Mouse (Mus musculus) CH12.LX (cell line): ENCODE results near the gene Cd151. TPM values are rescaled to one million over a fixed set of nuclear protein-coding genes. Genes with fewer than 3 reads are reported as not detected.

Source experiments
- DNase-seq: peaks from one replicate; pipeline ENCODE4 v3.0.0-alpha.2; 2013; ENCODE audit errors: extremely low read depth
- H3K27ac ChIP-seq: 2 replicates; pipeline ENCODE4 v1.5.1; 2012; ENCODE audit warnings: low read depth, mild to moderate bottlenecking, control low read depth, moderate library complexity; ENCODE audit not compliant: insufficient read depth
- H3K27me3 ChIP-seq: replicated peaks from 2 replicates; pipeline ENCODE3; 2012; ENCODE audit warnings: inconsistent platforms
- H3K36me3 ChIP-seq, 2 experiments: replicated peaks in 1 of 2; 2 replicates each; pipeline versions ENCODE3 to v1.6.1; 2012; ENCODE audit warnings: inconsistent platforms in 1 of 2, low read length in 1 of 2, mild to moderate bottlenecking in 1 of 2, mixed read lengths in 1 of 2, moderate library complexity in 1 of 2; ENCODE audit not compliant: control insufficient read depth in 1 of 2, insufficient read depth in 1 of 2
- H3K4me1 ChIP-seq, 2 experiments: 2 replicates each; pipeline ENCODE4 v1.6.1; 2012; ENCODE audit warnings: inconsistent platforms in 1 of 2, moderate library complexity in 1 of 2; ENCODE audit not compliant: insufficient read depth in 2 of 2, control insufficient read depth in 1 of 2
- H3K4me2 ChIP-seq: 2 replicates; pipeline ENCODE4 v1.6.1; 2012; ENCODE audit warnings: low read depth, mild to moderate bottlenecking, control low read depth; ENCODE audit not compliant: poor library complexity, insufficient read depth, severe bottlenecking
- H3K4me3 ChIP-seq, 3 experiments: fragments of 150-350 bp in 1 of 3; sonication (generic) in 1 of 3; replicated peaks in 1 of 3; 2 replicates each; pipeline versions ENCODE3 to v1.5.1; 2011 to 2012; ENCODE audit warnings: low read depth in 2 of 3, low read length in 2 of 3, mild to moderate bottlenecking in 2 of 3, moderate library complexity in 2 of 3, control low read depth in 1 of 3, improper control_type of control experiment in 1 of 3, inconsistent platforms in 1 of 3, mixed read lengths in 1 of 3; ENCODE audit not compliant: poor library complexity in 1 of 3
- H3K79me2 ChIP-seq: replicated peaks from 2 replicates; pipeline ENCODE4 v1.6.1; 2012; ENCODE audit warnings: mild to moderate bottlenecking, moderate library complexity; ENCODE audit not compliant: control insufficient read depth, poor library complexity, insufficient read depth, severe bottlenecking; ENCODE audit errors: extremely low read depth
- H3K9ac ChIP-seq: 2 replicates; pipeline ENCODE4 v1.6.1; 2012; ENCODE audit warnings: low read depth, mild to moderate bottlenecking, control low read depth, moderate library complexity; ENCODE audit not compliant: insufficient read depth
- H3K9me3 ChIP-seq: replicated peaks from 2 replicates; pipeline ENCODE3; 2012; ENCODE audit warnings: low read length, inconsistent platforms, mixed read lengths
- BHLHE40 ChIP-seq: IDR thresholded peaks from 2 replicates; pipeline ENCODE4 v1.6.1; 2011; ENCODE audit warnings: mild to moderate bottlenecking, low read depth, low read length, improper control_type of control experiment
- CHD2 ChIP-seq: IDR thresholded peaks from 2 replicates; pipeline ENCODE4 v1.6.1; 2011; ENCODE audit warnings: low read length, improper control_type of control experiment
- CTCF ChIP-seq, 2 experiments: IDR thresholded peaks in 1 of 2; conservative IDR thresholded peaks in 1 of 2; 2 replicates each; pipeline ENCODE4 v1.5.1; 2011 to 2012; ENCODE audit warnings: low read depth in 2 of 2, low read length in 2 of 2, improper control_type of control experiment in 1 of 2, inconsistent platforms in 1 of 2, mild to moderate bottlenecking in 1 of 2, moderate library complexity in 1 of 2
- E2F4 ChIP-seq: IDR thresholded peaks from 2 replicates; pipeline ENCODE4 v1.6.1; 2011; ENCODE audit warnings: low read depth, low read length, improper control_type of control experiment; ENCODE audit not compliant: insufficient replicate concordance
- ELF1 ChIP-seq: IDR thresholded peaks from 2 replicates; pipeline ENCODE4 v1.6.1; 2014; ENCODE audit warnings: low read depth, mild to moderate bottlenecking, inconsistent platforms, low read length, improper control_type of control experiment
- EP300 ChIP-seq: IDR thresholded peaks from 2 replicates; pipeline ENCODE4 v1.6.1; 2011; ENCODE audit warnings: low read length, improper control_type of control experiment
- GABPA ChIP-seq: IDR thresholded peaks from 2 replicates; pipeline ENCODE4 v1.6.1; 2012; ENCODE audit warnings: low read depth, low read length, improper control_type of control experiment, inconsistent platforms; ENCODE audit not compliant: insufficient replicate concordance
- IRF4 ChIP-seq: IDR thresholded peaks from 2 replicates; pipeline ENCODE4 v1.6.1; 2014; ENCODE audit warnings: low read depth, mild to moderate bottlenecking, inconsistent platforms, low read length, improper control_type of control experiment
- JUN ChIP-seq: IDR thresholded peaks from 2 replicates; pipeline ENCODE4 v1.6.1; 2011; ENCODE audit warnings: low read depth, mild to moderate bottlenecking, low read length, improper control_type of control experiment, moderate library complexity; ENCODE audit not compliant: insufficient read depth
- KAT2A ChIP-seq: IDR thresholded peaks from 2 replicates; pipeline ENCODE4 v1.6.1; 2012; ENCODE audit warnings: low read length, improper control_type of control experiment, inconsistent platforms; ENCODE audit not compliant: insufficient replicate concordance
- MAFK ChIP-seq: IDR thresholded peaks from 2 replicates; pipeline ENCODE4 v1.6.1; 2011; ENCODE audit warnings: low read length, improper control_type of control experiment; ENCODE audit not compliant: insufficient replicate concordance
- MAX ChIP-seq: IDR thresholded peaks from 2 replicates; pipeline ENCODE4 v1.6.1; 2011; ENCODE audit warnings: low read length, improper control_type of control experiment
- MAZ ChIP-seq: IDR thresholded peaks from 2 replicates; pipeline ENCODE4 v1.6.1; 2012; ENCODE audit warnings: low read depth, mild to moderate bottlenecking, inconsistent platforms, low read length, improper control_type of control experiment, moderate library complexity
- MEF2A ChIP-seq: IDR thresholded peaks from 2 replicates; pipeline ENCODE4 v1.6.1; 2014; ENCODE audit warnings: low read depth, mild to moderate bottlenecking, inconsistent platforms, low read length, improper control_type of control experiment, borderline replicate concordance
- MYC ChIP-seq: IDR thresholded peaks from 2 replicates; pipeline ENCODE4 v1.6.1; 2011; ENCODE audit warnings: low read depth, mild to moderate bottlenecking, improper control_type of control experiment, low read length
- NELFE ChIP-seq: IDR thresholded peaks from 2 replicates; pipeline ENCODE4 v1.6.1; 2011; ENCODE audit warnings: low read depth, low read length, improper control_type of control experiment
- NRF1 ChIP-seq: IDR thresholded peaks from 2 replicates; pipeline ENCODE4 v1.6.1; 2014; ENCODE audit warnings: low read depth, mild to moderate bottlenecking, inconsistent platforms, low read length, improper control_type of control experiment, moderate library complexity
- PAX5 ChIP-seq: IDR thresholded peaks from 2 replicates; pipeline ENCODE4 v1.6.1; 2012; ENCODE audit warnings: low read length, inconsistent platforms, mixed read lengths
- POLR2A ChIP-seq: IDR thresholded peaks from 2 replicates; pipeline ENCODE4 v1.6.1; 2011; ENCODE audit warnings: low read depth, mild to moderate bottlenecking, improper control_type of control experiment, low read length
- POLR2AphosphoS2 ChIP-seq: IDR thresholded peaks from 2 replicates; pipeline ENCODE4 v1.6.1; 2011; ENCODE audit warnings: low read depth, low read length, improper control_type of control experiment
- RAD21 ChIP-seq: IDR thresholded peaks from 2 replicates; pipeline ENCODE4 v1.6.1; 2011; ENCODE audit warnings: low read depth, mild to moderate bottlenecking, low read length, improper control_type of control experiment, moderate library complexity
- SIN3A ChIP-seq: IDR thresholded peaks from 2 replicates; pipeline ENCODE4 v1.6.1; 2012; ENCODE audit warnings: low read length, improper control_type of control experiment, inconsistent platforms
- SMC3 ChIP-seq: IDR thresholded peaks from 2 replicates; pipeline ENCODE4 v1.6.1; 2011; ENCODE audit warnings: low read depth, low read length, improper control_type of control experiment
- TBP ChIP-seq: conservative IDR thresholded peaks from 2 replicates; pipeline ENCODE4 v1.6.1; 2011; ENCODE audit warnings: low read depth, low read length, improper control_type of control experiment
- TCF12 ChIP-seq: IDR thresholded peaks from 2 replicates; pipeline ENCODE4 v1.6.1; 2014; ENCODE audit warnings: low read depth, mild to moderate bottlenecking, inconsistent platforms, low read length, improper control_type of control experiment
- UBTF ChIP-seq: IDR thresholded peaks from 2 replicates; pipeline ENCODE4 v1.6.1; 2012; ENCODE audit warnings: low read depth, mild to moderate bottlenecking, inconsistent platforms, low read length, improper control_type of control experiment, moderate library complexity
- USF1 ChIP-seq: IDR thresholded peaks from 2 replicates; pipeline ENCODE4 v1.6.1; 2014; ENCODE audit warnings: low read depth, mild to moderate bottlenecking, inconsistent platforms, low read length, improper control_type of control experiment
- USF2 ChIP-seq: conservative IDR thresholded peaks from 2 replicates; pipeline ENCODE4 v1.6.1; 2011; ENCODE audit warnings: low read depth, low read length, improper control_type of control experiment
- ZC3H11A ChIP-seq: IDR thresholded peaks from 2 replicates; pipeline ENCODE4 v1.6.1; 2012; ENCODE audit warnings: low read depth, mild to moderate bottlenecking, inconsistent platforms, low read length, improper control_type of control experiment
- ZKSCAN1 ChIP-seq: IDR thresholded peaks from 2 replicates; pipeline ENCODE4 v1.6.1; 2012; ENCODE audit warnings: low read depth, inconsistent platforms, low read length, improper control_type of control experiment, borderline replicate concordance
- dilution Hi-C: fragments of 300-500 bp; cut with MboI; formaldehyde crosslinking; loops from 2 replicates; pipeline ENCODE4 v1.14.3; 2020; ENCODE audit warnings: low sequenced_read_pairs; ENCODE audit not compliant: extremely low pct_unique_long_range_greater_than_20kb, extremely low pct_ligation_motif_present
- in situ Hi-C: fragments of 300-500 bp; cut with MboI; formaldehyde crosslinking; loops from 3 replicates; pipeline ENCODE4 v1.14.3; 2019; ENCODE audit warnings: low sequenced_read_pairs, low pct_ligation_motif_present, low pct_unique_long_range_greater_than_20kb, mixed read lengths
- polyA plus RNA-seq: library from polyadenylated mRNA; unstranded; fragments of >175 nt; gene quantifications from 2 replicates; pipeline ENCODE4 v1.2.1, GENCODE M21; 2012; ENCODE audit warnings: low read depth; ENCODE audit not compliant: insufficient read length
- total RNA-seq, 2 experiments: library from RNA; depleted of rRNA; stranded (reverse); fragments of 300-350 nt in 1 of 2; fragments of >200 nt in 1 of 2; gene quantifications; 2 replicates each; pipeline ENCODE4 v1.2.3; 2012 to 2014

Gene Cd151
- total and polyA plus RNA-seq, 3 experiments = 10.6 to 21.1 (median 14.9) TPM

GRCm38 (mm10) chr7:141453636-141454035, 13.6 kb upstream of the Cd151 start:
- TF ChIP-seq CTCF (conservative IDR thresholded peaks at IDR 0.05 in 1 of 2, IDR thresholded peaks at IDR 0.05 in 1 of 2; ENCODE audit: low read depth in 2 of 2, low read length in 2 of 2) (no peak), E2F4 (no peak), USF1 (no peak), USF2 (no peak), MAFK (no peak), CHD2 (no peak), NELFE (no peak), TBP (no peak), PAX5 (no peak), EP300 (no peak), GABPA (no peak), MEF2A (no peak)
- H3K79me2 ChIP-seq = peaks cover 9% of the 10 kb centered on the region
- dilution Hi-C loops = no loop called here
- H3K36me3 ChIP-seq = peaks cover 40 to 53% of the 10 kb centered on the region in 2 experiments
- H3K9ac ChIP-seq = no peak overlapping the region
- peaks cover 12 to 49% of the 10 kb centered on the region in 2 experiments for H3K4me1 ChIP-seq
- no peaks in the 10 kb centered on the region for H3K9me3 ChIP-seq
- no peak overlapping the region for H3K27ac ChIP-seq
- no peak for DNase-seq
- no peak overlapping the region for H3K4me3 ChIP-seq
- H3K4me2 ChIP-seq = no peak overlapping the region
- no peaks in the 10 kb centered on the region for H3K27me3 ChIP-seq
- in situ Hi-C loops = loop anchor here (5.0 kb wide), 1 partner anchor 41 kb away; the partner anchor contains the start of gene Gatd1

DNA sequence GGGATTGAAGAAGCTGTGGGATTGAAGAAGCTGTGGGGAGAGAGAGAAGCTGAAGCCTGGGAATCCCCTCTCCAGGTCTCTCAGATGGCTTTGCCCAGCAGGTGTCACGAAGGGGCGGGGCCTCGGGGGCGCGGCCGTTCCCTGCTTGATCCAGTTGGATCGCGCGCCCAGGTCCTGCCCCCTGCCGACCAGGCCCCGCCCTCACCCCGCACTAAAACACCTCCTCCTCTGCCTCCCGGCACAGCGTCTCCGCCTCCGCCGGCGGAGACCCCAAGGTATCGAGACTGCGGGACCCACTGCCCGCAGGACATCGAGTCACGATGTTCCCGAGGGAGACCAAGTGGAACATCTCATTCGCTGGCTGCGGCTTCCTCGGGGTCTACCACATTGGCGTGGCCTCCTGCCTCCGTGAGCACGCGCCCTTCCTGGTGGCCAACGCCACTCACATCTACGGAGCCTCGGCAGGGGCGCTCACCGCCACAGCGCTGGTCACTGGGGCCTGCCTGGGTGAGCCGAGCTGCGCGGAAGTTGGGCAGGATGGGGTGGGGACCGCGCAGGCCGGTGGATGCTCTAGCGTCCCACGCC, 12.1 kb upstream of the Cd151 start, which contains the start of gene Pnpla2:
Pnpla2 (plus strand) TSS at position 232 of the 585 bp plus-strand sequence.
- Histone ChIP-seq H3K27ac (peak within 1 kb of the TSS; percentile 66), H3K36me3 (peaks cover 43 to 57% of the 10 kb centered on the region in 2 experiments), H3K4me1 (peaks cover 11 to 34% of the 10 kb centered on the region in 2 experiments), H3K9me3 (no peaks in the 10 kb centered on the region), H3K79me2 (no peaks in the 10 kb centered on the region), H3K9ac (peak within 1 kb of the TSS; percentile 41), H3K27me3 (no peaks in the 10 kb centered on the region), H3K4me3 (peak within 1 kb of the TSS; percentile 77 to 96 (median 83)), H3K4me2 (peak within 1 kb of the TSS; percentile 89)
- in situ Hi-C loops = loop anchor here (5.0 kb wide), 1 partner anchor 43 kb away; the partner anchor contains the start of gene Gatd1
- DNase-seq = peak; percentile 91
- dilution Hi-C loops = no loop called here
- TF ChIP-seq TCF12 (0 out of 2 replicates have a peak, but pooled peaks have one; percentile 3), MEF2A (no peak; the same call in 1 of the 2 replicates), ZC3H11A (no peak), SIN3A (peak; percentile 66; the same call in 1 of the 2 replicates), MAX (peak; percentile 56; the same call in 1 of the 2 replicates), ZKSCAN1 (no peak), JUN (no peak), MYC (no peak; the same call in 1 of the 2 replicates), GABPA (no peak), SMC3 (no peak), NRF1 (peak; percentile 71), IRF4 (no peak; the same call in 1 of the 2 replicates), CTCF (conservative IDR thresholded peaks at IDR 0.05 in 1 of 2, IDR thresholded peaks at IDR 0.05 in 1 of 2; ENCODE audit: low read depth in 2 of 2, low read length in 2 of 2) (no peak; a peak in 1 of 4 replicates), ELF1 (peak; percentile 71), MAZ (no peak; the same call in 1 of the 2 replicates), KAT2A (0 out of 2 replicates have a peak, but pooled peaks have one; percentile 12), RAD21 (no peak), PAX5 (no peak), BHLHE40 (no peak; the same call in 1 of the 2 replicates), POLR2AphosphoS2 (no peak), UBTF (peak; percentile 98), NELFE (peak; percentile 91), USF2 (no peak), POLR2A (peak; percentile 93), MAFK (no peak)
